1 mouse cellular context compared by ENCODE assay signal in the genomic region with DNA sequence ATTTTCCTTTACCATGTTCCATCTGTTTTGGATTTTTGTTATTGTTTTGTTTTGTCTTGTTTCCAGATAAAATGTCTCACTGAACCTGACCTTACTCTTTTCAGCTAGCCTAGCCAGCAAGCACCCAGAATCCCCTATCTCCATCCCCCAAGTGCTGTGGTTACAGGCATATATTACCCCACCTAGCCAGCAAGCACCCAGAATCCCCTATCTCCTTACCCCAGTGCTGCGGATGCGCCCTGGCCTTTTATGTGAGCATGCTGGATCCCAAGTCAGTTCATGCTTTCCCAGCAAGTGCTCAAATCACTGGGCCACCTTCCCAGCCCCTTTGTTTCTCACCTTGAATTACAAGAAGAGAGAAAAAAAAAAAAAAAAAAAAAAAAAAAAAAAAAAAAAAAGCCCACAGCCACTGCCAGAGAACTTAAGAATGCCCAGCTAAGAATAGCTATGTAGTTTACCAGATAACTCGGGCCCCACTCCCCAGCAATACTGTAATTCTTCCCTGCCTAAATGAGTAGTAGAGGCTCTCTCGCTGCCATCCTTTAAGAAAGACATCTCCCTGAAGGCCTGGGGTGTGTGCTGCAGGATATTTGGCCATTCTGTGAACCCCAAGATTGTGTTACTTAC.
TF ChIP-seq lines count a peak whose summit lies in the region.

No protein-coding gene starts in this region.

TF ChIP-seq in CH12.LX, 34 proteins besides CTCF, POLR2A, EP300 and RAD21:
- TF ChIP-seq ZNF384 (IDR thresholded peaks at IDR 0.05; ENCODE audit: low read depth, low read length), result peak; percentile 59; the same call in 1 of the 2 replicates
- TF ChIP-seq MYC (IDR thresholded peaks at IDR 0.05; ENCODE audit: low read depth, low read length), result no peak
